Comparison of ENCODE assay signal across 22 mouse cellular contexts in genomic region chr4:14298110-14298509, GRCm38 (mm10).
DNase-seq lines count a peak whose midpoint lies in the region; ATAC-seq and TF ChIP-seq lines count a peak whose summit lies in the region.
"Had no signal": no experiment of that assay in that cellular context is flagged by ENCODE, and none has a peak within 500 bp of the region (broad histone marks: within the 10 kb centered on the region; RNA-seq: fewer than 3 reads in every experiment).

No protein-coding gene starts in this region.

- no peak overlapping the region for H3K4me3 ChIP-seq in forebrain, embryonic 13.5 days
- no peak overlapping the region for H3K4me3 ChIP-seq in forebrain, embryonic 15.5 days
- H3K4me3 ChIP-seq in midbrain, embryonic 14.5 days (replicated peaks; ENCODE audit: low read depth, low read length) = no peak overlapping the region
- H3K4me3 ChIP-seq in midbrain, embryonic 10.5 days = no peak overlapping the region
- H3K4me3 ChIP-seq in limb, embryonic 10.5 days = no peak overlapping the region
- H3K4me3 ChIP-seq in midbrain, postnatal 0 days (ENCODE audit: low read depth, low read length) = no peak overlapping the region
- H3K4me3 ChIP-seq: embryonic facial prominence, embryonic 12.5 days; erythroblast, embryonic 14.5 days; heart, embryonic 12.5 days; intestine, embryonic 15.5 days; left cerebral cortex, adult 2 months had no signal

- no peak overlapping the region for H3K27ac ChIP-seq in forebrain, embryonic 13.5 days
- no peak overlapping the region for H3K27ac ChIP-seq in forebrain, embryonic 15.5 days (replicated peaks)
- no peak overlapping the region for H3K27ac ChIP-seq in midbrain, embryonic 14.5 days (replicated peaks; ENCODE audit: low read depth, low read length)
- no peak overlapping the region for H3K27ac ChIP-seq in midbrain, embryonic 10.5 days (replicated peaks)
- H3K27ac ChIP-seq in limb, embryonic 10.5 days = no peak overlapping the region
- no peak overlapping the region for H3K27ac ChIP-seq in midbrain, postnatal 0 days (ENCODE audit: low read depth, low read length)
- H3K27ac ChIP-seq: embryonic facial prominence, embryonic 12.5 days; intestine, embryonic 15.5 days; left cerebral cortex, adult 2 months had no signal

- peak overlapping the region; percentile 5; the same call in 1 of the 2 replicates for H3K4me2 ChIP-seq in forebrain, embryonic 13.5 days
- no peak overlapping the region for H3K4me2 ChIP-seq in forebrain, embryonic 15.5 days (replicated peaks)
- no peak overlapping the region for H3K4me2 ChIP-seq in midbrain, embryonic 14.5 days (ENCODE audit: low read length)
- no peak overlapping the region for H3K4me2 ChIP-seq in midbrain, postnatal 0 days (ENCODE audit: low read depth, low read length, poor library complexity, severe bottlenecking)
- H3K4me2 ChIP-seq: embryonic facial prominence, embryonic 12.5 days; heart, embryonic 12.5 days; intestine, embryonic 15.5 days had no signal

- H3K9ac ChIP-seq in forebrain, embryonic 13.5 days = no peak overlapping the region
- no peak overlapping the region for H3K9ac ChIP-seq in forebrain, embryonic 15.5 days (replicated peaks)
- H3K9ac ChIP-seq in midbrain, embryonic 14.5 days (replicated peaks; ENCODE audit: low read length) = no peak overlapping the region
- no peak overlapping the region for H3K9ac ChIP-seq in midbrain, postnatal 0 days (replicated peaks; ENCODE audit: low read length, poor library complexity, severe bottlenecking)
- H3K9ac ChIP-seq: embryonic facial prominence, embryonic 12.5 days; forebrain, postnatal 0 days; heart, embryonic 12.5 days; intestine, embryonic 15.5 days had no signal

- 0 out of 2 replicates have a peak, but pooled peaks have one; percentile 27 for ATAC-seq in forebrain, embryonic 13.5 days
- ATAC-seq in forebrain, embryonic 15.5 days (replicated peaks) = no peak
- ATAC-seq in midbrain, embryonic 14.5 days (ENCODE audit: low FRiP score, low TSS enrichment) = 0 out of 2 replicates have a peak, but pooled peaks have one; percentile 8
- ATAC-seq in midbrain, postnatal 0 days (ENCODE audit: low FRiP score) = peak; percentile 16; the same call in 1 of the 2 replicates
- ATAC-seq: forebrain, postnatal 0 days; intestine, embryonic 15.5 days; lung, postnatal 0 days had no signal

- TF ChIP-seq CTCF in midbrain, postnatal 0 days (IDR thresholded peaks at IDR 0.05) = no peak

- no peaks in the 10 kb centered on the region for H3K9me3 ChIP-seq in forebrain, embryonic 13.5 days (replicated peaks)
- no peaks in the 10 kb centered on the region for H3K9me3 ChIP-seq in forebrain, embryonic 15.5 days
- H3K9me3 ChIP-seq in midbrain, embryonic 14.5 days (ENCODE audit: control insufficient read depth, low read length) = no peaks in the 10 kb centered on the region
- H3K9me3 ChIP-seq in midbrain, embryonic 10.5 days (replicated peaks) = no peaks in the 10 kb centered on the region
- no peaks in the 10 kb centered on the region for H3K9me3 ChIP-seq in limb, embryonic 10.5 days (replicated peaks)
- no peaks in the 10 kb centered on the region for H3K9me3 ChIP-seq in midbrain, postnatal 0 days (ENCODE audit: low read length)
- H3K9me3 ChIP-seq: embryonic facial prominence, embryonic 12.5 days; heart, embryonic 12.5 days; intestine, embryonic 15.5 days had no signal

- WGBS in forebrain, embryonic 13.5 days = 48% methylated on average over 8 of the region's 8 CpGs
- WGBS in forebrain, embryonic 15.5 days = 33% methylated on average over 8 of the region's 8 CpGs
- WGBS in midbrain, embryonic 14.5 days = 49% methylated on average over 8 of the region's 8 CpGs
- 59% methylated on average over 8 of the region's 8 CpGs for WGBS in midbrain, embryonic 10.5 days
- WGBS in limb, embryonic 10.5 days = 39% methylated on average over 8 of the region's 8 CpGs
- 52% methylated on average over 8 of the region's 8 CpGs for WGBS in midbrain, postnatal 0 days

- H3K36me3 ChIP-seq in forebrain, embryonic 13.5 days (ENCODE audit: poor library complexity, severe bottlenecking) = no peaks in the 10 kb centered on the region
- H3K36me3 ChIP-seq in forebrain, embryonic 15.5 days = no peaks in the 10 kb centered on the region
- no peaks in the 10 kb centered on the region for H3K36me3 ChIP-seq in midbrain, embryonic 14.5 days (ENCODE audit: control insufficient read depth, insufficient read depth, low read length)
- no peaks in the 10 kb centered on the region for H3K36me3 ChIP-seq in midbrain, embryonic 10.5 days
- no peaks in the 10 kb centered on the region for H3K36me3 ChIP-seq in limb, embryonic 10.5 days
- no peaks in the 10 kb centered on the region for H3K36me3 ChIP-seq in midbrain, postnatal 0 days (ENCODE audit: insufficient read depth, low read length)
- H3K36me3 ChIP-seq: embryonic facial prominence, embryonic 12.5 days; heart, embryonic 12.5 days; intestine, embryonic 15.5 days had no signal

- H3K4me1 ChIP-seq in forebrain, embryonic 13.5 days = 0 out of 2 replicates have a peak, but pooled peaks cover 6% of the 10 kb centered on the region
- H3K4me1 ChIP-seq in forebrain, embryonic 15.5 days = peaks cover 9% of the 10 kb centered on the region
- H3K4me1 ChIP-seq in midbrain, embryonic 14.5 days (ENCODE audit: control insufficient read depth, insufficient read depth, low read length) = peaks cover 6% of the 10 kb centered on the region; the same call in 1 of the 2 replicates
- H3K4me1 ChIP-seq in midbrain, embryonic 10.5 days = no peaks in the 10 kb centered on the region
- H3K4me1 ChIP-seq in limb, embryonic 10.5 days = peaks cover 10% of the 10 kb centered on the region
- H3K4me1 ChIP-seq in midbrain, postnatal 0 days (ENCODE audit: insufficient read depth, low read length) = no peaks in the 10 kb centered on the region
- H3K4me1 ChIP-seq: heart, embryonic 12.5 days; intestine, embryonic 15.5 days had no signal

- no peak for DNase-seq in midbrain, embryonic 14.5 days
- no peak for DNase-seq in midbrain, embryonic 10.5 days (ENCODE audit: low spot score)
- peak; percentile 34 for DNase-seq in limb, embryonic 10.5 days (ENCODE audit: low spot score)
- DNase-seq in midbrain, postnatal 0 days (ENCODE audit: low spot score) = no peak
- DNase-seq in lung, postnatal 36 days = no peak
- no peak for DNase-seq in ovary, postnatal 10 days (ENCODE audit: low spot score)
- DNase-seq: heart, adult 11 months; kidney, adult 9 months; kidney, postnatal 25 days; layer of hippocampus, adult 9-11 months; liver; right cerebral cortex, postnatal 25 days; thymus, postnatal 4 days had no signal

- no peaks in the 10 kb centered on the region for H3K27me3 ChIP-seq in forebrain, embryonic 13.5 days
- H3K27me3 ChIP-seq in forebrain, embryonic 15.5 days = no peaks in the 10 kb centered on the region
- H3K27me3 ChIP-seq in midbrain, embryonic 14.5 days (ENCODE audit: control insufficient read depth, insufficient read depth, low read length) = no peaks in the 10 kb centered on the region
- no peaks in the 10 kb centered on the region for H3K27me3 ChIP-seq in midbrain, embryonic 10.5 days (ENCODE audit: low read depth, poor library complexity, severe bottlenecking)
- no peaks in the 10 kb centered on the region for H3K27me3 ChIP-seq in limb, embryonic 10.5 days (ENCODE audit: low read depth, poor library complexity, severe bottlenecking)
- no peaks in the 10 kb centered on the region for H3K27me3 ChIP-seq in midbrain, postnatal 0 days (ENCODE audit: insufficient read depth, low read length)
- H3K27me3 ChIP-seq: embryonic facial prominence, embryonic 12.5 days; heart, embryonic 12.5 days; intestine, embryonic 15.5 days had no signal
